Mouse (Mus musculus) mouse embryonic stem cell (cell line): ENCODE data around the gene AI481877.

Experiments
- in situ Hi-C, 2 experiments: fragments of 300-500 bp; cut with MboI; formaldehyde crosslinking; loops; 1 replicate in 1 of 2; 3 replicates in 1 of 2; pipeline ENCODE4 v1.14.3; 2019 to 2020; ENCODE audit warnings: low sequenced_read_pairs in 2 of 2, low pct_unique_long_range_greater_than_20kb in 1 of 2, mixed read lengths in 1 of 2; ENCODE audit not compliant: unreplicated experiment in 1 of 2

AI481877 gene

GRCm38 (mm10) chr4:59151953-59152352 lies 13.2 kb upstream of the AI481877 start:
- in situ Hi-C loops: no loop called here

GRCm38 (mm10) chr4:59150907-59151306 lies 12.1 kb upstream of the AI481877 start:
- in situ Hi-C loops: no loop called here

GRCm38 (mm10) chr4:59149043-59149442 lies 10.3 kb upstream of the AI481877 start:
- in situ Hi-C loops: no loop called here

GRCm38 (mm10) chr4:59128935-59129334 lies 9.8 kb downstream of the AI481877 start:
- in situ Hi-C loops: no loop called here

- in situ Hi-C loops: no loop called here
Observed at GRCm38 (mm10) chr4:59125053-59125452, 13.7 kb downstream of the AI481877 start.

- in situ Hi-C loops: loop anchor here in 1 of 2 experiments (25.0 kb wide), 1 partner anchor 439 kb away; no protein-coding TSS in a partner anchor
Observed at GRCm38 (mm10) chr4:59123557-59123956, 15.2 kb downstream of the AI481877 start.

- in situ Hi-C loops: loop anchor here (5.0 to 25.0 kb wide), 2 partner anchors 49 to 444 kb away; no protein-coding TSS in a partner anchor
Observed at GRCm38 (mm10) chr4:59117644-59118495, 20.9 kb downstream of the AI481877 start.

- in situ Hi-C loops: loop anchor here in 1 of 2 experiments (25.0 kb wide), 1 partner anchor 454 kb away; no protein-coding TSS in a partner anchor
Observed at GRCm38 (mm10) chr4:59108721-59109120, 30.1 kb downstream of the AI481877 start.

GRCm38 (mm10) chr4:59107886-59108285 lies 30.9 kb downstream of the AI481877 start:
- in situ Hi-C loops: loop anchor here in 1 of 2 experiments (25.0 kb wide), 1 partner anchor 454 kb away; no protein-coding TSS in a partner anchor

GRCm38 (mm10) chr4:59106661-59107060 lies 32.1 kb downstream of the AI481877 start:
- in situ Hi-C loops: loop anchor here in 1 of 2 experiments (25.0 kb wide), 1 partner anchor 456 kb away; no protein-coding TSS in a partner anchor

GRCm38 (mm10) chr4:59104166-59104565 lies 34.6 kb downstream of the AI481877 start:
- in situ Hi-C loops: loop anchor here in 1 of 2 experiments (25.0 kb wide), 1 partner anchor 458 kb away; no protein-coding TSS in a partner anchor

GRCm38 (mm10) chr4:59096393-59096792 lies 42.4 kb downstream of the AI481877 start:
- in situ Hi-C loops: loop anchor here (5.0 to 25.0 kb wide), 2 partner anchors 241 to 466 kb away; no protein-coding TSS in a partner anchor

- in situ Hi-C loops: loop anchor here in 1 of 2 experiments (25.0 kb wide), 1 partner anchor 473 kb away; no protein-coding TSS in a partner anchor
Observed at GRCm38 (mm10) chr4:59089391-59089790, 49.4 kb downstream of the AI481877 start.

- in situ Hi-C loops: loop anchor here in 1 of 2 experiments (25.0 kb wide), 1 partner anchor 479 kb away; no protein-coding TSS in a partner anchor
Observed at GRCm38 (mm10) chr4:59083430-59083829, 55.4 kb downstream of the AI481877 start.

- in situ Hi-C loops: no loop called here
Observed at GRCm38 (mm10) chr4:59069276-59069675, 69.5 kb downstream of the AI481877 start.

- in situ Hi-C loops: no loop called here
Observed at GRCm38 (mm10) chr4:59062526-59062925, 76.3 kb downstream of the AI481877 start.

GRCm38 (mm10) chr4:59057929-59058328 lies 80.9 kb downstream of the AI481877 start:
- in situ Hi-C loops: no loop called here

- in situ Hi-C loops: no loop called here
Observed at GRCm38 (mm10) chr4:59051081-59051480, 87.7 kb downstream of the AI481877 start.

- in situ Hi-C loops: no loop called here
Observed at GRCm38 (mm10) chr4:59047222-59047621, 91.6 kb downstream of the AI481877 start.
